In genomic region chr2:29122446-29122845, GRCm38 (mm10) we compare ENCODE assay signal across 15 mouse cellular contexts. TPM values are rescaled to one million over a fixed set of nuclear protein-coding genes. Genes with fewer than 3 reads are reported as not detected.
DNase-seq lines count a peak whose midpoint lies in the region; ATAC-seq and TF ChIP-seq lines count a peak whose summit lies in the region.
"Had no signal": no experiment of that assay in that cellular context is flagged by ENCODE, and none has a peak within 500 bp of the region (broad histone marks: within the 10 kb centered on the region; RNA-seq: fewer than 3 reads in every experiment).

No protein-coding gene starts in this region.

- no peak overlapping the region for H3K4me2 ChIP-seq in heart, embryonic 15.5 days
- H3K4me2 ChIP-seq: limb, embryonic 15.5 days; midbrain, embryonic 13.5 days; neural tube, embryonic 12.5 days had no signal

- no peak overlapping the region for H3K4me3 ChIP-seq in heart, embryonic 15.5 days
- peak overlapping the region; percentile 80 for H3K4me3 ChIP-seq in testis, adult 2 months (ENCODE audit: control insufficient read depth, low read depth, low read length)
- H3K4me3 ChIP-seq: erythroblast, embryonic 14.5 days; limb, embryonic 15.5 days; midbrain, embryonic 13.5 days; neural tube, embryonic 12.5 days had no signal

- TF ChIP-seq POLR2A in testis, adult 2 months (IDR thresholded peaks at IDR 0.05; ENCODE audit: control insufficient read depth, low read depth, low read length), result peak; percentile 76; the same call in 1 of the 2 replicates

- WGBS in heart, embryonic 15.5 days, result 59% methylated on average over 3 of the region's 3 CpGs

- intact Hi-C loops in heart, postnatal 36 days (cut with DNase I), result no loop called here

- H3K36me3 ChIP-seq in heart, embryonic 15.5 days, result no peaks in the 10 kb centered on the region
- peaks cover 3% of the 10 kb centered on the region for H3K36me3 ChIP-seq in testis, adult 2 months (ENCODE audit: control insufficient read depth, insufficient read depth, low read length)

- no peak for DNase-seq in heart, postnatal 36 days
- no peak for DNase-seq in testis, postnatal 10 days (ENCODE audit: low spot score)
- DNase-seq in thymus, postnatal 4 days, result peak; percentile 28
- DNase-seq in layer of hippocampus, adult 8-10 months (ENCODE audit: low spot score in 2 of 2), result no peak
- no peak for DNase-seq in spleen, postnatal 4 days (ENCODE audit: low spot score in 2 of 2)
- DNase-seq: kidney, postnatal 14 days had no signal

- ATAC-seq in heart, embryonic 15.5 days (replicated peaks; ENCODE audit: insufficient number of reproducible peaks, insufficient read depth, low FRiP score, low read depth), result no peak
- peak; percentile 53 for ATAC-seq in inflammation-experienced regulatory T-cells, adult 6 months
- ATAC-seq: hindbrain, postnatal 0 days; midbrain, embryonic 13.5 days had no signal

- H3K4me1 ChIP-seq in heart, embryonic 15.5 days (replicated peaks), result peaks cover 12% of the 10 kb centered on the region
- H3K4me1 ChIP-seq in testis, adult 2 months (ENCODE audit: control insufficient read depth, insufficient read depth, low read length), result no peaks in the 10 kb centered on the region; the same call in none of the 2 replicates

- no peak overlapping the region for H3K9ac ChIP-seq in heart, embryonic 15.5 days
- H3K9ac ChIP-seq: limb, embryonic 15.5 days; midbrain, embryonic 13.5 days; neural tube, embryonic 12.5 days had no signal

- H3K27ac ChIP-seq in heart, embryonic 15.5 days, result peak overlapping the region; percentile 42; the same call in 1 of the 2 replicates
- H3K27ac ChIP-seq in testis, adult 2 months (ENCODE audit: control insufficient read depth, insufficient read depth, low read depth, low read length), result peak overlapping the region; percentile 98
- H3K27ac ChIP-seq: hindbrain, postnatal 0 days; limb, embryonic 15.5 days; midbrain, embryonic 13.5 days; neural tube, embryonic 12.5 days had no signal

- TF ChIP-seq CTCF in testis, adult 2 months (IDR thresholded peaks at IDR 0.05; ENCODE audit: control insufficient read depth, insufficient read depth, insufficient replicate concordance, low read depth, low read length), result no peak

- H3K9me3 ChIP-seq in heart, embryonic 15.5 days (replicated peaks), result no peaks in the 10 kb centered on the region
- H3K9me3 ChIP-seq: G1E; limb, embryonic 15.5 days; midbrain, embryonic 13.5 days; neural tube, embryonic 12.5 days had no signal

- no peaks in the 10 kb centered on the region for H3K27me3 ChIP-seq in heart, embryonic 15.5 days
- H3K27me3 ChIP-seq in testis, adult 2 months (ENCODE audit: control insufficient read depth, insufficient read depth, low read length), result no peaks in the 10 kb centered on the region
- H3K27me3 ChIP-seq: limb, embryonic 15.5 days; midbrain, embryonic 13.5 days; neural tube, embryonic 12.5 days had no signal

RNA-seq across cellular contexts. Expression of gene Setx, which starts 1.5 kb away (rescaled TPM):
- 5.9 and 6.8 TPM in 2 replicates for polyA plus RNA-seq in heart, embryonic 15.5 days (2015; fragmentation: Nextera tagmentation; extraction: Ambion mirVana)
- 10 to 100 TPM; 32.6 to 34.5 TPM for total RNA-seq in heart, postnatal 36 days (2021)
- polyA plus RNA-seq in testis, adult 2 months (2012; rRNA removed), result 147 and 158 TPM in 2 replicates
- 10 to 100 TPM; 27.3 to 30.5 (median 29.8) TPM for polyA plus RNA-seq in inflammation-experienced regulatory T-cells, adult 6 months (2017; shearing (Covaris generic))
- 10 to 100 TPM; 41.0 to 44.6 (median 42.9) TPM for total RNA-seq in layer of hippocampus, adult 8-10 months (2022)
